Mouse (Mus musculus): Measurements from ENCODE around the gene Dyrk1a. TPM values are rescaled to one million over a fixed set of nuclear protein-coding genes. Genes with fewer than 3 reads are reported as not detected.
A peak's percentile ranks its signal among the peaks of the same experiment; 100 is the strongest.

Gene Dyrk1a
- polyA plus RNA-seq, 1 experiment from 2014 or later = 6.7 TPM

DNA sequence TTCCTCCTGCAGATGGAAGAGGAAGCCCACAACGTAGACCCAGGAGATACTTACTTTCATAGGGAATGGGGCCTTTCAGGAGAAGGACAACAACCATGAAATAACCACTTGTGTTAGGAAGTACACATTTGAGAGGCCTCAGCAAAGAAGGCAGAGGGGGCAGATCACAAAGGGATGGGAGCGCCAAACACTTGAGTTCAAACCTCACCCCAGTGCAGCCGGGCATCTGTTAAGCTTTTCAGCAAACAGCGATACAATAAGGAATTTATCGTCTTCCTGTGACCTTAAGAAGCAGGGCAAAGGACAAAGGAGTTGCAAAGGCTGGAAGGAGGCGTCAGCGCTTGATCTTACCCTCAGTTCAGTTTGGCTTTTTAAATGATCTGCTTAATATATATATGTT lies 10.0 kb upstream of the Dyrk1a start:
- Histone ChIP-seq H3K36me3 (no peaks in the 10 kb centered on the region), H3K9ac (no peak overlapping the region), H3K27ac (replicated peaks) (peak overlapping the region; percentile 81), H3K4me2 (peak overlapping the region; percentile 39), H3K27me3 (replicated peaks) (no peaks in the 10 kb centered on the region), H3K9me3 (peaks cover 2% of the 10 kb centered on the region; the same call in 1 of the 2 replicates), H3K4me3 (no peak overlapping the region), H3K4me1 (peaks cover 24% of the 10 kb centered on the region)
- 49% methylated on average over 7 of the region's 7 CpGs for WGBS
- no peak for ATAC-seq (ENCODE audit: extremely low read depth, insufficient number of reproducible peaks, low FRiP score, low TSS enrichment)

- Histone ChIP-seq H3K27me3 (replicated peaks) (no peaks in the 10 kb centered on the region), H3K4me1 (peaks cover 27% of the 10 kb centered on the region), H3K27ac (replicated peaks) (peak overlapping the region; percentile 81), H3K4me3 (no peak overlapping the region), H3K36me3 (no peaks in the 10 kb centered on the region), H3K9me3 (peaks cover 2% of the 10 kb centered on the region; the same call in 1 of the 2 replicates), H3K9ac (no peak overlapping the region), H3K4me2 (no peak overlapping the region)
- no peak for ATAC-seq (ENCODE audit: extremely low read depth, insufficient number of reproducible peaks, low FRiP score, low TSS enrichment)
- WGBS = 46% methylated on average over 5 of the region's 5 CpGs
Measured at GRCm38 (mm10) chr16:94560618-94561017, 9.2 kb upstream of the Dyrk1a start.

DNA sequence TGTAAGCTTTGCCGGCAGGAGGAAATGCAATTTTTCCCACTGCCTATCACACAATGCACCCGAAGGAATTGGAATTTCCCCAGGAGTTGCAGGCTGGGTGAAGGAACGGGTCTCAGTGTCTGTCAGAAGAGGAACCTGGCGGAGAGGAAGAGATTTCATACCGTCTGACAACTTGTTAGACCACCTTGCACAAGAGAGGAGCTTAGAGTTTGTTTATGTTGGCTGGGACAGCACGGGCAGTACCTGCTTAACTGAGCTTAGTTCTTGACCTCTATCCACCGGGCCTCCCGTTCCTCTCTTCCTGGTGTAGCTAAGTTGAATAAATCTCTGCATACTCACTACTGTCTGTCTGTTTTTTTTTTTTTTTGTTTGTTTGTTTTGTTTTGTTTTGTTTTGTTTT lies 3.7 kb upstream of the Dyrk1a start:
- WGBS = 55% methylated on average over 8 of the region's 8 CpGs
- 0 out of 2 replicates have a peak overlapping the region, but pooled peaks have one; percentile 10 for H3K27ac ChIP-seq (replicated peaks)

DNA sequence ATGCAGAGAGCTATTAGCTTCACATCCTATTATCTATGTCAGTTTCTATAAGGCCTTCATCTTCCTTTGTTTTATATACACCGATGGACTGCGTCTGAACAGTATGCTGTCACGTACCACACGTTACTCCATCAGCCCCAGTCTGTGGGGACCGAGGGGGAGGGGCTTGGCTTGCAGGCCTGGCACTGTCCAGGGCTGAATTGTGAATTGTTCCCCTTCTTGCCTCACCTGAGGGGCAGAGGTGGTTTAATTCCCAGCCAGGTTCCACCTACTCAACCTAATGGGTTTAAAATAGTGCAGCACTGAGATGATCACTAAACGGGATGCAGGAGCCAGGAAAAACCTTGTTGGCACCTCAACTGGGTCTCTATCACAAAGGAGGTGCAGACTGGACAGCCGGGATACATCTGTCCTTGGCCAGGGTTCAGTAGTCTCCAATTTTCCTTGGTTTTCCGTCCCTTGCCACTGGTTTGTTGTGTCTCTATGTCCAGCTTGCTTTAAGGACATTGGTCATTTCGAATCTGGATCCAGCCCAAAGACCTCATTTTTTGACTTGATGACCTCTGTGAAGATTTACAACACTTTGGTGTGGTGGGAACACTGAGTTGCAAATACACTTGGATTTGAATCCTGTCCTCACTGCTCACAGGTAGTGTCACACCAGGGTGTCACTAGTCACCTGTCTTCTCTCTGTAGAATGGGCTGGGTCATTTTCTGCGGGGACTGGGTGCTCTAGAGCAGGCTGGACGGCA lies 2.8 kb upstream of the Dyrk1a start:
- no peaks in the 10 kb centered on the region for H3K36me3 ChIP-seq
- ATAC-seq (ENCODE audit: extremely low read depth, insufficient number of reproducible peaks, low FRiP score, low TSS enrichment) = no peak
- 83% methylated on average over 11 of the region's 11 CpGs for WGBS
- H3K4me2 ChIP-seq = no peak overlapping the region
- no peak overlapping the region for H3K27ac ChIP-seq (replicated peaks)
- no peaks in the 10 kb centered on the region for H3K27me3 ChIP-seq (replicated peaks)
- no peak overlapping the region for H3K9ac ChIP-seq
- peaks cover 2% of the 10 kb centered on the region; the same call in 1 of the 2 replicates for H3K9me3 ChIP-seq
- no peak overlapping the region for H3K4me3 ChIP-seq
- H3K4me1 ChIP-seq = peaks cover 27% of the 10 kb centered on the region

More for the DNA sequence above, 3.7 kb upstream of the Dyrk1a start:
- H3K4me1 ChIP-seq = peaks cover 20% of the 10 kb centered on the region
- no peak for ATAC-seq (ENCODE audit: extremely low read depth, insufficient number of reproducible peaks, low FRiP score, low TSS enrichment)
- no peak overlapping the region for H3K4me3 ChIP-seq
- H3K4me2 ChIP-seq = no peak overlapping the region
- no peaks in the 10 kb centered on the region for H3K36me3 ChIP-seq
- no peaks in the 10 kb centered on the region for H3K27me3 ChIP-seq (replicated peaks)
- H3K9ac ChIP-seq = peak overlapping the region; percentile 16; the same call in 1 of the 2 replicates
- peaks cover 2% of the 10 kb centered on the region; the same call in 1 of the 2 replicates for H3K9me3 ChIP-seq

GRCm38 (mm10) chr16:94567751-94568150 lies 2.1 kb upstream of the Dyrk1a start:
- Histone ChIP-seq H3K4me1 (peaks cover 34% of the 10 kb centered on the region), H3K4me3 (0 out of 2 replicates have a peak overlapping the region, but pooled peaks have one; percentile 99), H3K4me2 (peak overlapping the region; percentile 68), H3K9ac (peak overlapping the region; percentile 89; the same call in 1 of the 2 replicates), H3K9me3 (peaks cover 2% of the 10 kb centered on the region; the same call in 1 of the 2 replicates), H3K27me3 (replicated peaks) (no peaks in the 10 kb centered on the region), H3K36me3 (no peaks in the 10 kb centered on the region), H3K27ac (replicated peaks) (peak overlapping the region; percentile 100; the same call in 1 of the 2 replicates)
- no peak for ATAC-seq (ENCODE audit: extremely low read depth, insufficient number of reproducible peaks, low FRiP score, low TSS enrichment)
- WGBS = 52% methylated on average over 5 of the region's 5 CpGs

GRCm38 (mm10) chr16:94568335-94569228 lies 1.2 kb upstream of the Dyrk1a start:
- peaks cover 42% of the 10 kb centered on the region for H3K4me1 ChIP-seq
- no peaks in the 10 kb centered on the region for H3K27me3 ChIP-seq (replicated peaks)
- H3K36me3 ChIP-seq = no peaks in the 10 kb centered on the region
- H3K9ac ChIP-seq = peak overlapping the region; percentile 89
- WGBS = 2% methylated on average over 53 of the region's 53 CpGs
- no peaks in the 10 kb centered on the region for H3K9me3 ChIP-seq
- H3K4me3 ChIP-seq = peak overlapping the region; percentile 99
- peak overlapping the region; percentile 100 for H3K27ac ChIP-seq (replicated peaks)
- peak; percentile 77 for ATAC-seq (ENCODE audit: extremely low read depth, insufficient number of reproducible peaks, low FRiP score, low TSS enrichment)
- H3K4me2 ChIP-seq = peak overlapping the region; percentile 68

DNA sequence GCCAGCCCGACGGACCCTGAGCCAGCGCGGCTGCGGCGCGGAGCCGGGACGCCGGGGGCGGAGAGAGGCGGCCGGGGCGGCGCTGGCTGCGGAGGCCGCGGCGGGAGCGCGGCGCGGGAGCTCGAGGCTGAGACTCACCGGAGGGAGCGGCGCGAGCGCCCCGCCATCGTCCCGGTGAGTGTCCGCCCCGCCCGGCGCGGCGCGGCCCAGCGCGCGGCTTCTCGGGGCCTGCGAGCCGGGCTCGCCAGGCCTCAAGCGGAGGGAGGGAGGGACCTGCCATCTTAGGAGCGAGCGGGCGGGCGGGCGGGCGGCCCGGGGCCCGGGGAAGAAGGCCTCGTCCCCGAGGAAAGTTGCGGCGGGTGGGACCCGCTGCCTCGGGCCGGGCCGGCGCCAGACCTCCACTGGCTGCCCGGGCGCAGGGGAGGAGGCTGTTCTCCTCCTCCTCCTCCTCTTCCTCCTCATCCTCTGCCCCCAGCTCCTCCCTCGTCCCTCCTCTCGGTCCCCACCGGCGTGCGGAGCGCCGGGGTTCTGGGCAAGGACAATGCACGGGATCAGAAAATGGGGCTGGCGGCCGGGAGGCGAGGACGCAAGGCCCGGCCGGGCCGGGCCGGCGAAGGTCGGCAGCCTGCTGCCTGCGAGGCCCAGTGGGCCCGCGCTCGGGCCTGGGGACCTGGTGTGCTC lies 691 bp downstream of the Dyrk1a start:
- Histone ChIP-seq H3K4me2 (peak overlapping the region; percentile 85), H3K27ac (replicated peaks) (peak overlapping the region; percentile 100), H3K27me3 (replicated peaks) (no peaks in the 10 kb centered on the region), H3K4me1 (peaks cover 57% of the 10 kb centered on the region), H3K36me3 (no peaks in the 10 kb centered on the region), H3K9me3 (no peaks in the 10 kb centered on the region), H3K9ac (peak overlapping the region; percentile 100), H3K4me3 (peak overlapping the region; percentile 99)
- WGBS = 0% methylated on average over 38 of the region's 88 CpGs
- ATAC-seq (ENCODE audit: extremely low read depth, insufficient number of reproducible peaks, low FRiP score, low TSS enrichment) = peak; percentile 6

DNA sequence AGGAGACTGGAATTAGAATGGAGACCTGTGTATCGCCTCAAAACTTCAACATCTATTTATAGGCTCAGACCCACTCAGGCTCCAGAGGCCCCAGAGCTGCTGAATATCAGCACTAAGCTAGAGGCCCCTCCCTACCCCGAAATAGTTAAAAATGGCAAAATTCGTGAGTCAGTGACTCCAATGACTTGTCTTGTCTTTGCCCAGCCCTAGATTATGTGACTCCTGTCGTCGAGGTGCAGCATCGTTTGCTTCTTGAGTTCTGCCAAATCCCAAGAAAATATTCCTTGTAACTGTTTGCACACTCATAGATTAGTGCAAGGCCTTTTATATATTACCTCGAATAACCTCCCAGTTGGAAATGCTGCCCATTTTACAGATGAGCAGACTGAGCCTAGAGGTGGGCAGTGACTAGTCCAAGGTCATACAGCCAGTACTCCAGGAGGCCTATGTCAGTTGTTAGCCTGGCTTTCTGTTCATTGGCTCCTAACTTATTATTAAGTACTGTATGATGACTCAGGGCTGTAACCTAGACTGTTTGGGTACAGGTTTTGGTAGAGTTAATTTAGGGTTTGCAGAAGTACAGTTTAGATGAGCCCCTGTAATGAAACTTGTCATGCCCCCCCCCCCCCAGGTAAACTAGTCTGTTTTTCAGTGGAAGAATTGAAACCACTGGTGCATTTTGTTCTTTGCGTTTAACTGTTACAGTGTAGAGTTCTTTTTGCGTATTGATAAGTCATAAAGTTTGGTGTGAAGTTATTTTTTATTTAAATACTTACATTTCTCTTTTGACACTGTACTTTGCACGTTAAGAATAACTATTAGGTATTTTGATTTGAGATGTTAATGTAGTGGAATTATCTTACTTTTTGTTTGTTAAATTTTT lies 1.5 kb downstream of the Dyrk1a start:
- H3K9me3 ChIP-seq = no peaks in the 10 kb centered on the region
- peak overlapping the region; percentile 85 for H3K4me2 ChIP-seq
- no peaks in the 10 kb centered on the region for H3K27me3 ChIP-seq (replicated peaks)
- H3K9ac ChIP-seq = peak overlapping the region; percentile 100
- no peak for ATAC-seq (ENCODE audit: extremely low read depth, insufficient number of reproducible peaks, low FRiP score, low TSS enrichment)
- peaks cover 60% of the 10 kb centered on the region for H3K4me1 ChIP-seq
- no peaks in the 10 kb centered on the region for H3K36me3 ChIP-seq
- WGBS = 22% methylated on average over 10 of the region's 10 CpGs
- peak overlapping the region; percentile 99 for H3K4me3 ChIP-seq
- H3K27ac ChIP-seq (replicated peaks) = peak overlapping the region; percentile 100

GRCm38 (mm10) chr16:94572422-94572821 lies 2.6 kb downstream of the Dyrk1a start:
- Histone ChIP-seq H3K36me3 (no peaks in the 10 kb centered on the region), H3K9me3 (no peaks in the 10 kb centered on the region), H3K4me1 (peaks cover 69% of the 10 kb centered on the region), H3K9ac (peak overlapping the region; percentile 72), H3K27me3 (replicated peaks) (no peaks in the 10 kb centered on the region), H3K4me2 (peak overlapping the region; percentile 85), H3K27ac (replicated peaks) (peak overlapping the region; percentile 40; the same call in 1 of the 2 replicates), H3K4me3 (peak overlapping the region; percentile 34)
- WGBS = 16% methylated on average over 2 of the region's 2 CpGs
- no peak for ATAC-seq (ENCODE audit: extremely low read depth, insufficient number of reproducible peaks, low FRiP score, low TSS enrichment)
